Mouse (Mus musculus) lung, embryonic 14.5 days (tissue): ENCODE data around the gene Ano5. TPM values are rescaled to one million over a fixed set of nuclear protein-coding genes. Genes with fewer than 3 reads are reported as not detected.

Experiments used
- ATAC-seq: fragments of 200-750 bp; cut with Nextera tagmentation; 2 replicates; pipeline ENCODE4 v1.8.0; 2017; ENCODE audit warnings: mild to moderate bottlenecking, moderate TSS enrichment, moderate library complexity; ENCODE audit not compliant: insufficient read depth
- DNase-seq: peaks from one replicate; pipeline ENCODE4 v3.0.0-alpha.2; 2015
- H3K27ac ChIP-seq: fragments of 300-500 bp; sonication (generic); 2 replicates; pipeline ENCODE4 v1.5.1; 2014; ENCODE audit warnings: low read depth, mild to moderate bottlenecking, moderate library complexity
- H3K27me3 ChIP-seq: fragments of 300-500 bp; sonication (generic); 2 replicates; pipeline ENCODE4 v1.6.1; 2014; ENCODE audit warnings: low read length, control low read depth; ENCODE audit not compliant: insufficient read depth
- H3K36me3 ChIP-seq: fragments of 300-500 bp; sonication (generic); 2 replicates; pipeline ENCODE4 v1.6.1; 2014; ENCODE audit warnings: control low read depth; ENCODE audit not compliant: insufficient read depth
- H3K4me1 ChIP-seq: fragments of 300-500 bp; sonication (generic); 2 replicates; pipeline ENCODE4 v1.6.1; 2014; ENCODE audit warnings: antibody characterized with exemption, control low read depth; ENCODE audit not compliant: insufficient read depth
- H3K4me2 ChIP-seq: fragments of 300-500 bp; sonication (generic); 2 replicates; pipeline ENCODE4 v1.6.1; 2014; ENCODE audit warnings: mild to moderate bottlenecking
- H3K4me3 ChIP-seq: fragments of 300-500 bp; sonication (generic); 2 replicates; pipeline ENCODE4 v1.5.1; 2014; ENCODE audit warnings: low read depth, low read length
- H3K9ac ChIP-seq: fragments of 300-500 bp; sonication (generic); 2 replicates; pipeline ENCODE4 v1.6.1; 2014
- H3K9me3 ChIP-seq: fragments of 300-500 bp; sonication (generic); 2 replicates; pipeline ENCODE4 v1.6.1; 2016; ENCODE audit warnings: low read depth, low read length, control low read depth
- CTCF ChIP-seq: IDR thresholded peaks from 2 replicates; pipeline ENCODE4 v1.5.1; 2016; ENCODE audit warnings: antibody characterized with exemption, low read depth
- WGBS: fragments of 180-500 bp; shearing (Covaris S2); extraction: QIAGEN DNeasy Blood & Tissue Kit; methylation state at CpG from one replicate; pipeline ENCODE4 v1.1.7; 2014; 5-methylcytosine and 5-hydroxymethylcytosine counted together
- polyA plus RNA-seq: library from polyadenylated mRNA; unstranded; fragments of >200 nt; fragmentation: Nextera tagmentation; extraction: Ambion mirVana; gene quantifications from 2 replicates; pipeline ENCODE4 v1.2.1, GENCODE M21; 2014

Gene Ano5
- polyA plus RNA-seq, 1 experiment from 2014 or later = not detected

- no peaks in the 10 kb centered on the region for H3K4me1 ChIP-seq
- TF ChIP-seq CTCF = no peak
- peaks cover 71% of the 10 kb centered on the region for H3K27me3 ChIP-seq
- no peak overlapping the region for H3K27ac ChIP-seq
- ATAC-seq (no peak), DNase-seq (no peak)
- no peaks in the 10 kb centered on the region for H3K36me3 ChIP-seq
- no peak overlapping the region for H3K9ac ChIP-seq
- WGBS = 4% methylated on average over 4 of the region's 4 CpGs
- H3K4me3 ChIP-seq = no peak overlapping the region
- H3K4me2 ChIP-seq = no peak overlapping the region
- no peaks in the 10 kb centered on the region for H3K9me3 ChIP-seq
Measured at GRCm38 (mm10) chr7:51624336-51624897, 113.6 kb downstream of the Ano5 start.

GRCm38 (mm10) chr7:51625161-51625560 lies 114.3 kb downstream of the Ano5 start:
- Histone ChIP-seq H3K27me3 (peaks cover 75% of the 10 kb centered on the region), H3K4me1 (no peaks in the 10 kb centered on the region), H3K4me2 (no peak overlapping the region), H3K4me3 (no peak overlapping the region), H3K9me3 (no peaks in the 10 kb centered on the region), H3K27ac (no peak overlapping the region), H3K36me3 (no peaks in the 10 kb centered on the region), H3K9ac (no peak overlapping the region)
- TF ChIP-seq CTCF = no peak
- DNase-seq (no peak), ATAC-seq (no peak)
- 1% methylated on average over 23 of the region's 23 CpGs for WGBS

GRCm38 (mm10) chr7:51625591-51626255 lies 114.9 kb downstream of the Ano5 start:
- DNase-seq = no peak

GRCm38 (mm10) chr7:51626451-51627000 lies 115.7 kb downstream of the Ano5 start:
- H3K27ac ChIP-seq = no peak overlapping the region
- 4% methylated on average over 16 of the region's 16 CpGs for WGBS
- peaks cover 72% of the 10 kb centered on the region for H3K27me3 ChIP-seq
- no peak for TF ChIP-seq CTCF
- ATAC-seq (no peak), DNase-seq (no peak)
- no peaks in the 10 kb centered on the region for H3K36me3 ChIP-seq
- no peak overlapping the region for H3K4me3 ChIP-seq
- H3K9ac ChIP-seq = no peak overlapping the region
- H3K9me3 ChIP-seq = no peaks in the 10 kb centered on the region
- H3K4me1 ChIP-seq = no peaks in the 10 kb centered on the region
- H3K4me2 ChIP-seq = no peak overlapping the region

More at GRCm38 (mm10) chr7:51625591-51626255, 114.9 kb downstream of the Ano5 start:
- H3K4me3 ChIP-seq = no peak overlapping the region
- no peaks in the 10 kb centered on the region for H3K9me3 ChIP-seq
- H3K4me1 ChIP-seq = no peaks in the 10 kb centered on the region
- ATAC-seq = no peak
- H3K4me2 ChIP-seq = no peak overlapping the region
- H3K27me3 ChIP-seq = peaks cover 76% of the 10 kb centered on the region
- no peaks in the 10 kb centered on the region for H3K36me3 ChIP-seq
- H3K27ac ChIP-seq = no peak overlapping the region
- 3% methylated on average over 11 of the region's 11 CpGs for WGBS
- H3K9ac ChIP-seq = no peak overlapping the region
- TF ChIP-seq CTCF = no peak

GRCm38 (mm10) chr7:51627001-51627631 lies 116.3 kb downstream of the Ano5 start:
- Histone ChIP-seq H3K9me3 (no peaks in the 10 kb centered on the region), H3K9ac (no peak overlapping the region), H3K4me1 (no peaks in the 10 kb centered on the region), H3K27me3 (peaks cover 66% of the 10 kb centered on the region), H3K4me3 (no peak overlapping the region), H3K36me3 (no peaks in the 10 kb centered on the region), H3K27ac (no peak overlapping the region), H3K4me2 (no peak overlapping the region)
- WGBS = under 1% methylated on average over 26 of the region's 26 CpGs
- no peak for ATAC-seq
- no peak for TF ChIP-seq CTCF
- DNase-seq = no peak

GRCm38 (mm10) chr7:51627666-51628065 lies 116.8 kb downstream of the Ano5 start:
- peaks cover 60% of the 10 kb centered on the region for H3K27me3 ChIP-seq
- WGBS = under 1% methylated on average over 9 of the region's 9 CpGs
- H3K27ac ChIP-seq = no peak overlapping the region
- no peak overlapping the region for H3K9ac ChIP-seq
- no peaks in the 10 kb centered on the region for H3K9me3 ChIP-seq
- no peaks in the 10 kb centered on the region for H3K4me1 ChIP-seq
- H3K4me3 ChIP-seq = no peak overlapping the region
- DNase-seq = no peak
- no peaks in the 10 kb centered on the region for H3K36me3 ChIP-seq
- no peak for ATAC-seq
- no peak overlapping the region for H3K4me2 ChIP-seq
- no peak for TF ChIP-seq CTCF

GRCm38 (mm10) chr7:51628349-51628748 lies 117.5 kb downstream of the Ano5 start:
- Histone ChIP-seq H3K4me1 (no peaks in the 10 kb centered on the region), H3K4me2 (no peak overlapping the region), H3K27ac (no peak overlapping the region), H3K9me3 (no peaks in the 10 kb centered on the region), H3K9ac (no peak overlapping the region), H3K4me3 (no peak overlapping the region), H3K27me3 (peaks cover 58% of the 10 kb centered on the region), H3K36me3 (no peaks in the 10 kb centered on the region)
- no peak for TF ChIP-seq CTCF
- 3% methylated on average over 9 of the region's 9 CpGs for WGBS
- DNase-seq (no peak), ATAC-seq (no peak)
